Mouse (Mus musculus) thymus, adult 2 months (tissue): ENCODE results near the gene Odc1. TPM values are rescaled to one million over a fixed set of nuclear protein-coding genes. Genes with fewer than 3 reads are reported as not detected.

ENCODE experiments used
- DNase-seq: peaks from one replicate; pipeline ENCODE4 v3.0.0; 2021
- H3K27ac ChIP-seq: fragments of 200-500 bp; 2 replicates; pipeline ENCODE4 v1.5.1; 2012; ENCODE audit warnings: low read length, control low read depth; ENCODE audit not compliant: control insufficient read depth, insufficient read depth
- H3K27me3 ChIP-seq: fragments of 200-500 bp; 2 replicates; pipeline ENCODE4 v1.6.1; 2012; ENCODE audit warnings: mild to moderate bottlenecking, low read length, moderate library complexity, mixed read lengths; ENCODE audit not compliant: control insufficient read depth, insufficient read depth
- H3K36me3 ChIP-seq: fragments of 200-500 bp; 2 replicates; pipeline ENCODE4 v1.6.1; 2012; ENCODE audit warnings: mild to moderate bottlenecking, low read length, moderate library complexity; ENCODE audit not compliant: control insufficient read depth, insufficient read depth
- H3K4me1 ChIP-seq: fragments of 200-500 bp; replicated peaks from 2 replicates; pipeline ENCODE4 v1.6.1; 2012; ENCODE audit warnings: low read length; ENCODE audit not compliant: control insufficient read depth, insufficient read depth
- H3K4me3 ChIP-seq: fragments of 200-500 bp; 2 replicates; pipeline ENCODE4 v1.5.1; 2012; ENCODE audit warnings: mild to moderate bottlenecking, low read length, control low read depth, moderate library complexity; ENCODE audit not compliant: control insufficient read depth, insufficient read depth
- CTCF ChIP-seq: fragments of 200-500 bp; IDR thresholded peaks from 2 replicates; pipeline ENCODE4 v1.5.1; 2012; ENCODE audit warnings: mild to moderate bottlenecking, control low read depth, low read length, moderate library complexity, borderline replicate concordance; ENCODE audit not compliant: control insufficient read depth, poor library complexity, insufficient read depth; ENCODE audit errors: extremely low read depth
- POLR2A ChIP-seq: fragments of 200-500 bp; IDR thresholded peaks from 2 replicates; pipeline ENCODE4 v1.6.1; 2012; ENCODE audit warnings: mild to moderate bottlenecking, low read length, control low read depth, moderate library complexity; ENCODE audit not compliant: control insufficient read depth, poor library complexity, insufficient read depth; ENCODE audit errors: extremely low read depth
- WGBS: fragments of 180-500 bp; shearing (Covaris S2); methylation state at CpG from one replicate; pipeline ENCODE4 v1.1.7; 2018; 5-methylcytosine and 5-hydroxymethylcytosine counted together
- polyA plus RNA-seq: library from polyadenylated mRNA; depleted of rRNA; stranded (reverse); fragments of >200 nt; gene quantifications from 2 replicates; pipeline ENCODE4 v1.2.3, GENCODE M21; 2012

Gene Odc1
- polyA plus RNA-seq, 1 experiment: 71.1 TPM

- 89% methylated on average over 6 of the region's 6 CpGs for WGBS
- TF ChIP-seq POLR2A (no peak), CTCF (no peak)
- peaks cover 6% of the 10 kb centered on the region for H3K4me1 ChIP-seq
- H3K27ac ChIP-seq: no peak overlapping the region
- no peak for DNase-seq
- no peaks in the 10 kb centered on the region for H3K36me3 ChIP-seq
- no peak overlapping the region for H3K4me3 ChIP-seq
- H3K27me3 ChIP-seq: no peaks in the 10 kb centered on the region
Observed at GRCm38 (mm10) chr12:17581001-17581400, 36.4 kb downstream of the Odc1 start.

- Histone ChIP-seq H3K4me1 (peaks cover 6% of the 10 kb centered on the region), H3K27ac (no peak overlapping the region), H3K27me3 (no peaks in the 10 kb centered on the region), H3K36me3 (no peaks in the 10 kb centered on the region), H3K4me3 (no peak overlapping the region)
- TF ChIP-seq POLR2A (no peak), CTCF (no peak)
- WGBS: 89% methylated on average over 4 of the region's 4 CpGs
- no peak for DNase-seq
Observed at GRCm38 (mm10) chr12:17582406-17582805, 37.8 kb downstream of the Odc1 start.

GRCm38 (mm10) chr12:17583860-17584259, 39.3 kb downstream of the Odc1 start:
- no peak for DNase-seq
- Histone ChIP-seq H3K4me3 (no peak overlapping the region), H3K4me1 (peaks cover 6% of the 10 kb centered on the region), H3K36me3 (no peaks in the 10 kb centered on the region), H3K27me3 (no peaks in the 10 kb centered on the region), H3K27ac (no peak overlapping the region)
- TF ChIP-seq CTCF: no peak
- TF ChIP-seq POLR2A: no peak
- WGBS: 6% methylated on average over 3 of the region's 3 CpGs

- TF ChIP-seq CTCF (no peak), POLR2A (no peak)
- no peaks in the 10 kb centered on the region for H3K36me3 ChIP-seq
- no peak for DNase-seq
- H3K4me3 ChIP-seq: no peak overlapping the region
- H3K27me3 ChIP-seq: no peaks in the 10 kb centered on the region
- H3K27ac ChIP-seq: no peak overlapping the region
- peaks cover 6% of the 10 kb centered on the region for H3K4me1 ChIP-seq
- 87% methylated on average over 3 of the region's 3 CpGs for WGBS
Observed at GRCm38 (mm10) chr12:17586011-17586410, 41.4 kb downstream of the Odc1 start.

- Histone ChIP-seq H3K36me3 (no peaks in the 10 kb centered on the region), H3K27ac (no peak overlapping the region), H3K27me3 (no peaks in the 10 kb centered on the region), H3K4me1 (peaks cover 6% of the 10 kb centered on the region), H3K4me3 (no peak overlapping the region)
- no peak for TF ChIP-seq POLR2A
- DNase-seq: no peak
- WGBS: 92% methylated on average over 3 of the region's 3 CpGs
Observed at GRCm38 (mm10) chr12:17588436-17588835, 43.8 kb downstream of the Odc1 start.

DNA sequence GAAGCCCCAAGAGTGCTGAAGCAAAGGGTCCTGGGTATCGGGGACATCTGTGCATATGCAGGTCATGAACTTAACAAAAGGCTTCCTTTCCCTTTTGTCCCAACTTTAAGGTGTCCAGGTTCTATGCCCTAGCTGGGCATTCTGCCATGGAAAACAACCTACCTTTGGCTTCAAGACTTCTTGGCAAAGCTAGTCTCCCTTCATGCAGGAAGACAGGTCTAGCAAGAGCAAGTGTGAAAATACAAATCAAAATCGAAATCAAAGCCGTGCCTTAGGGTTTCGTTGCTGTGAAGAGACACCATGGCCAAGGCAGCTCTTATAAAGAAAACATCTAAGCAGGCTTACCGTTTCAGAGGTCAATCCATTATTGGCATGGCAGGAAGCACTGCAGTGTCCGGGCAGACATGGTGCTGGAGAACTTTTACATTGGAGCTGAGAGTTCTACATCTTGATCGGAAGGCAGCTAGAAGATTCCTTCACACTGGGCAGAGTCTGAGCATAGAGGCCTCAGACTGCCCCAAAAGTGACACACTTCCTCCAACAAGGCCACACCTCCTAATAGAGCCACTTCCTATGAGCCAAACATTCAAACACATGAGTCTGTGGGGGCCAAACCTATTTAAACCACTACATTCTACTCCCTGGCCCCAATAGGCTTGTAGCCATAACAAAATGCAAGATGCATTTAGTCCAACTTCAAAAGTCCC, 44.5 kb downstream of the Odc1 start:
- DNase-seq: no peak
- TF ChIP-seq CTCF: no peak
- no peak for TF ChIP-seq POLR2A
- Histone ChIP-seq H3K27me3 (no peaks in the 10 kb centered on the region), H3K27ac (no peak overlapping the region), H3K36me3 (no peaks in the 10 kb centered on the region), H3K4me1 (peaks cover 3% of the 10 kb centered on the region), H3K4me3 (no peak overlapping the region)
- 93% methylated on average over 7 of the region's 7 CpGs for WGBS

GRCm38 (mm10) chr12:17591249-17591648, 46.7 kb downstream of the Odc1 start:
- WGBS: 84% methylated on average over 4 of the region's 4 CpGs
- H3K4me1 ChIP-seq: no peaks in the 10 kb centered on the region

More at GRCm38 (mm10) chr12:17591249-17591648, 46.7 kb downstream of the Odc1 start:
- Histone ChIP-seq H3K4me3 (no peak overlapping the region), H3K27ac (no peak overlapping the region), H3K27me3 (no peaks in the 10 kb centered on the region), H3K36me3 (no peaks in the 10 kb centered on the region)
- TF ChIP-seq CTCF (no peak), POLR2A (no peak)
- no peak for DNase-seq
